Mouse (Mus musculus): ENCODE measurements around the gene Scfd2. TPM values are rescaled to one million over a fixed set of nuclear protein-coding genes. Genes with fewer than 3 reads are reported as not detected.

Scfd2 gene
- polyA plus RNA-seq, 1 experiment: 9.6 TPM

- no peaks in the 10 kb centered on the region for H3K36me3 ChIP-seq (ENCODE audit: control insufficient read depth, insufficient read depth, low read length)
- WGBS: 79% methylated on average over 4 of the region's 4 CpGs
- TF ChIP-seq CTCF (IDR thresholded peaks at IDR 0.05; ENCODE audit: extremely low read depth, insufficient read length, insufficient replicate concordance, low read depth, low read length): no peak
- no peak for TF ChIP-seq POLR2A (IDR thresholded peaks at IDR 0.05; ENCODE audit: low read depth, low read length)
- 0 out of 2 replicates have a peak, but pooled peaks cover 3% of the 10 kb centered on the region for H3K4me1 ChIP-seq (ENCODE audit: control insufficient read depth, insufficient read depth, insufficient read length, low read length)
- H3K27me3 ChIP-seq (ENCODE audit: control insufficient read depth, insufficient read depth, low read length): no peaks in the 10 kb centered on the region
- no peak overlapping the region for H3K4me3 ChIP-seq (ENCODE audit: low read depth, low read length)
- H3K27ac ChIP-seq (ENCODE audit: insufficient read depth, low read depth, low read length): no peak overlapping the region
These were observed 128.9 kb downstream of the Scfd2 start for GRCm38 (mm10) chr5:74402626-74403025.

- Histone ChIP-seq H3K4me3 (ENCODE audit: low read depth, low read length) (no peak overlapping the region), H3K27me3 (ENCODE audit: control insufficient read depth, insufficient read depth, low read length) (no peaks in the 10 kb centered on the region), H3K4me1 (ENCODE audit: control insufficient read depth, insufficient read depth, insufficient read length, low read length) (peaks cover 5% of the 10 kb centered on the region; the same call in 1 of the 2 replicates), H3K36me3 (ENCODE audit: control insufficient read depth, insufficient read depth, low read length) (no peaks in the 10 kb centered on the region), H3K27ac (ENCODE audit: insufficient read depth, low read depth, low read length) (no peak overlapping the region)
- 80% methylated on average over 2 of the region's 2 CpGs for WGBS
- TF ChIP-seq POLR2A (IDR thresholded peaks at IDR 0.05; ENCODE audit: low read depth, low read length) (no peak), CTCF (IDR thresholded peaks at IDR 0.05; ENCODE audit: extremely low read depth, insufficient read length, insufficient replicate concordance, low read depth, low read length) (no peak)
These were observed 139.8 kb downstream of the Scfd2 start for GRCm38 (mm10) chr5:74391806-74392205.

GRCm38 (mm10) chr5:74391346-74391745, 140.2 kb downstream of the Scfd2 start:
- TF ChIP-seq POLR2A (IDR thresholded peaks at IDR 0.05; ENCODE audit: low read depth, low read length) (no peak), CTCF (IDR thresholded peaks at IDR 0.05; ENCODE audit: extremely low read depth, insufficient read length, insufficient replicate concordance, low read depth, low read length) (no peak)
- no peak overlapping the region for H3K27ac ChIP-seq (ENCODE audit: insufficient read depth, low read depth, low read length)
- no peaks in the 10 kb centered on the region for H3K36me3 ChIP-seq (ENCODE audit: control insufficient read depth, insufficient read depth, low read length)
- WGBS: 90% methylated on average over 5 of the region's 5 CpGs
- peaks cover 8% of the 10 kb centered on the region; the same call in 1 of the 2 replicates for H3K4me1 ChIP-seq (ENCODE audit: control insufficient read depth, insufficient read depth, insufficient read length, low read length)
- no peaks in the 10 kb centered on the region for H3K27me3 ChIP-seq (ENCODE audit: control insufficient read depth, insufficient read depth, low read length)
- H3K4me3 ChIP-seq (ENCODE audit: low read depth, low read length): no peak overlapping the region

- Histone ChIP-seq H3K27ac (ENCODE audit: insufficient read depth, low read depth, low read length) (no peak overlapping the region), H3K4me3 (ENCODE audit: low read depth, low read length) (no peak overlapping the region), H3K27me3 (ENCODE audit: control insufficient read depth, insufficient read depth, low read length) (no peaks in the 10 kb centered on the region), H3K4me1 (ENCODE audit: control insufficient read depth, insufficient read depth, insufficient read length, low read length) (peaks cover 8% of the 10 kb centered on the region; the same call in 1 of the 2 replicates), H3K36me3 (ENCODE audit: control insufficient read depth, insufficient read depth, low read length) (no peaks in the 10 kb centered on the region)
- 61% methylated on average over 2 of the region's 2 CpGs for whole genome bisulfite sequencing
- TF ChIP-seq CTCF (IDR thresholded peaks at IDR 0.05; ENCODE audit: extremely low read depth, insufficient read length, insufficient replicate concordance, low read depth, low read length) (no peak), POLR2A (IDR thresholded peaks at IDR 0.05; ENCODE audit: low read depth, low read length) (no peak)
These were observed 142.7 kb downstream of the Scfd2 start for GRCm38 (mm10) chr5:74388849-74389248.

DNA sequence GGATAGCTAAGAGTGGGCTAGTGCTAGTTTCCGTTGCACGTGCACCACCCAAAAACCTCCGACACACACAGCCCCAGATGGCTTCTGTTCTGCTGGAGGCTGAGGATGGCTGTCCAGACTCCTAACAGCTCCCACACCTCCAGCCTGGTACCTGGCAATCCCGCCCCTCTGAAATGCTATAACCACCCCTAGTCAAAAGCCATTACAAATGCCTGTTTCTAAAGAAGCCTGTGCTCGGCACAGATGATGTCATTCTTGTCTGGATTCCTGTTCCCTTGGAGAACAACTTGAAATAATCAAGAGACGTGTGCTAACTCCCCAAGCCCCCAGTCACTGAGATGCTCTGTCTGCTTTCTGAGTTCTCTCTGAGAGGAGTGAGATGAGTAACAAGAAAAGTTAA, 143.5 kb downstream of the Scfd2 start:
- H3K4me1 ChIP-seq (ENCODE audit: control insufficient read depth, insufficient read depth, insufficient read length, low read length): peaks cover 8% of the 10 kb centered on the region; the same call in 1 of the 2 replicates
- whole genome bisulfite sequencing: 75% methylated on average over 6 of the region's 6 CpGs
- H3K36me3 ChIP-seq (ENCODE audit: control insufficient read depth, insufficient read depth, low read length): no peaks in the 10 kb centered on the region
- no peak overlapping the region for H3K27ac ChIP-seq (ENCODE audit: insufficient read depth, low read depth, low read length)
- TF ChIP-seq CTCF (IDR thresholded peaks at IDR 0.05; ENCODE audit: extremely low read depth, insufficient read length, insufficient replicate concordance, low read depth, low read length): no peak
- TF ChIP-seq POLR2A (IDR thresholded peaks at IDR 0.05; ENCODE audit: low read depth, low read length): no peak
- H3K27me3 ChIP-seq (ENCODE audit: control insufficient read depth, insufficient read depth, low read length): no peaks in the 10 kb centered on the region; the same call in 1 of the 2 replicates
- H3K4me3 ChIP-seq (ENCODE audit: low read depth, low read length): no peak overlapping the region

DNA sequence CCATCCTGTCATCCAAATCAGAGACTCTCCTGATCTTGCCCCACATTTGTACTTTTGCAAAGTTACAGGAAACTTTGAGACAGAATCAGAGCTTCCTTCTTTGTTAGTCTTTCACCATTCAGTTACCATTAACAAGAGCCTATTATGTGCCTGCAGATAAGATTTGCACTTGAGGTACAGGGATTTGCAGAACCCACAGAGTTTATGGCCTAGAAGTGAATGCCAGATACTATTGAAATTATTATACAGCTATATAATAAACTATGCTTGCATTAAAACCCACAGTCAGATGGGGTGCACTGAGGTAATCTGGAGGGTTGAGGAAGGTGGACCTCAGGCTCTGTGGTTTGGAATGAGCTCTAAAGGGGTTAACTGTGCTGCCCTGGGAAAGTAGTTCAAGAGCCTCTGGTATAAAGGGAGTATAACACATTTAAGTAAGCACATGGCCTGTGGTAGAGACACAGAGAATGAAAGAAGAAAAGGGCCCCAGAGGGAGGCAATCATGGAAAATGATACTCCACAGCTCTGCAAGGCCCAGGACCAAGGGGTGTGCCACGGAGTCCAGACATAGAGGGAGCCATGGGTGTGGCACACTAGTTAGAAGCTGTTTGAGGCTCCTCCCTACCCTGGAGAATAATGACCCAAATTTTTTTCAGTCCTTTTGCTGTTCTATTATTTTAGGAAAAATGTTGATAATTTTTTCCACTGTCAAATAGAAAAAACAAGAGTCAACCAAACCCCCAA, 144.2 kb downstream of the Scfd2 start:
- 18% methylated on average over 1 of the region's 1 CpGs for WGBS
- no peak overlapping the region for H3K27ac ChIP-seq (ENCODE audit: insufficient read depth, low read depth, low read length)

DNA sequence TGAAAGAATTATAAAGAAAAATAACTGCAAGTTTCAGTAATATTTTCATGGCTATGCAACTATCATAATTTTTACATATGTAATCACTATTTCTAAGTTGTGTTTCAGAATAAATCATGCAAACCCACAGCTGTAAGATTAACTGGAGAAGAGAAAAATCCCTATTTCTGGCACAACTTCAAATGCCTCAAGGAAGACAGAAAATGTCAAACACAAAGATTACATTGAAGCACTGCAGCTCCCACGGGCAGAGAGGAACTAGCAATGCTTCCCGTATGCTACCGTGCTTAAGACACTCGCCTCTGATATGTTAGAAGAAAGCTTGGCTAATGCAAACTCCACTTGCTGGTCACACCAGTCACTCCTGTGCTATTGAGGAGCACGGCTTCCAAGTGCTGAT, 151.5 kb downstream of the Scfd2 start:
- WGBS: 85% methylated on average over 5 of the region's 5 CpGs
- no peaks in the 10 kb centered on the region; the same call in 1 of the 2 replicates for H3K27me3 ChIP-seq (ENCODE audit: control insufficient read depth, insufficient read depth, low read length)
- no peaks in the 10 kb centered on the region for H3K4me1 ChIP-seq (ENCODE audit: control insufficient read depth, insufficient read depth, insufficient read length, low read length)
- H3K4me3 ChIP-seq (ENCODE audit: low read depth, low read length): no peak overlapping the region
- H3K36me3 ChIP-seq (ENCODE audit: control insufficient read depth, insufficient read depth, low read length): no peaks in the 10 kb centered on the region
- TF ChIP-seq POLR2A (IDR thresholded peaks at IDR 0.05; ENCODE audit: low read depth, low read length) (no peak), CTCF (IDR thresholded peaks at IDR 0.05; ENCODE audit: extremely low read depth, insufficient read length, insufficient replicate concordance, low read depth, low read length) (no peak)
- H3K27ac ChIP-seq (ENCODE audit: insufficient read depth, low read depth, low read length): no peak overlapping the region

More for the DNA sequence above, 144.2 kb downstream of the Scfd2 start:
- no peaks in the 10 kb centered on the region; the same call in 1 of the 2 replicates for H3K27me3 ChIP-seq (ENCODE audit: control insufficient read depth, insufficient read depth, low read length)
- no peak overlapping the region for H3K4me3 ChIP-seq (ENCODE audit: low read depth, low read length)
- H3K36me3 ChIP-seq (ENCODE audit: control insufficient read depth, insufficient read depth, low read length): no peaks in the 10 kb centered on the region
- peaks cover 8% of the 10 kb centered on the region; the same call in 1 of the 2 replicates for H3K4me1 ChIP-seq (ENCODE audit: control insufficient read depth, insufficient read depth, insufficient read length, low read length)
- TF ChIP-seq CTCF (IDR thresholded peaks at IDR 0.05; ENCODE audit: extremely low read depth, insufficient read length, insufficient replicate concordance, low read depth, low read length) (no peak), POLR2A (IDR thresholded peaks at IDR 0.05; ENCODE audit: low read depth, low read length) (no peak)

Measured in small intestine, adult 2 months (tissue).